Mouse (Mus musculus): ENCODE measurements around the gene Klc2.
"Not testable (repeated sequence)": the region's sequence is repeated elsewhere in the genome, so short reads cannot be mapped to it uniquely, and the experiment has no call there.

Klc2 gene

GRCm38 (mm10) chr19:5118384-5118698, at the start of gene Klc2:
Gene Klc2, minus strand, starts transcription at chr19:5118560.
- DNase-seq (ENCODE audit: low spot score): no peak

GRCm38 (mm10) chr19:5167477-5167876, 49.1 kb upstream of the Klc2 start:
- DNase-seq (ENCODE audit: low spot score): no peak

GRCm38 (mm10) chr19:5164380-5164779, 46.0 kb upstream of the Klc2 start:
- DNase-seq (ENCODE audit: low spot score): no peak

GRCm38 (mm10) chr19:5161913-5162312, 43.6 kb upstream of the Klc2 start:
- DNase-seq (ENCODE audit: low spot score): no peak

- DNase-seq (ENCODE audit: low spot score): no peak
These were observed 33.9 kb upstream of the Klc2 start for GRCm38 (mm10) chr19:5152261-5152660.

GRCm38 (mm10) chr19:5151741-5152140, 33.4 kb upstream of the Klc2 start:
- DNase-seq (ENCODE audit: low spot score): no peak

GRCm38 (mm10) chr19:5151331-5151730, 33.0 kb upstream of the Klc2 start:
- DNase-seq (ENCODE audit: low spot score): peak; percentile 77

- DNase-seq (ENCODE audit: low spot score): peak; percentile 50
These were observed 32.0 kb upstream of the Klc2 start for GRCm38 (mm10) chr19:5150358-5150757.

- not testable (repeated sequence) for DNase-seq (ENCODE audit: low spot score)
These were observed 30.7 kb upstream of the Klc2 start for GRCm38 (mm10) chr19:5149041-5149440.

- DNase-seq (ENCODE audit: low spot score): peak; percentile 60
These were observed 21.3 kb upstream of the Klc2 start for GRCm38 (mm10) chr19:5139640-5140039.

GRCm38 (mm10) chr19:5131237-5131636, 12.9 kb upstream of the Klc2 start:
- no peak for DNase-seq (ENCODE audit: low spot score)

- DNase-seq (ENCODE audit: low spot score): no peak
These were observed 11.4 kb upstream of the Klc2 start for GRCm38 (mm10) chr19:5129770-5130169.

GRCm38 (mm10) chr19:5124055-5124614, 5.8 kb upstream of the Klc2 start:
- no peak for DNase-seq (ENCODE audit: low spot score)

GRCm38 (mm10) chr19:5123241-5123640, 4.9 kb upstream of the Klc2 start:
- DNase-seq (ENCODE audit: low spot score): no peak

- DNase-seq (ENCODE audit: low spot score): no peak
These were observed 4.1 kb upstream of the Klc2 start for GRCm38 (mm10) chr19:5122492-5122891.

GRCm38 (mm10) chr19:5117494-5118383, 621 bp downstream of the Klc2 start:
- DNase-seq (ENCODE audit: low spot score): no peak

- DNase-seq (ENCODE audit: low spot score): no peak
These were observed 4.6 kb downstream of the Klc2 start for GRCm38 (mm10) chr19:5113783-5114182.

- DNase-seq (ENCODE audit: low spot score): no peak
These were observed 8.5 kb downstream of the Klc2 start for GRCm38 (mm10) chr19:5109659-5110453.

GRCm38 (mm10) chr19:5108702-5109101, 9.7 kb downstream of the Klc2 start:
- DNase-seq (ENCODE audit: low spot score): no peak

- DNase-seq (ENCODE audit: low spot score): no peak
These were observed 10.1 kb downstream of the Klc2 start for GRCm38 (mm10) chr19:5108271-5108575.

GRCm38 (mm10) chr19:5107556-5108270, 10.6 kb downstream of the Klc2 start:
- DNase-seq (ENCODE audit: low spot score): no peak

GRCm38 (mm10) chr19:5106731-5107191, 11.6 kb downstream of the Klc2 start, which contains the start of gene Rab1b:
Gene Rab1b, minus strand, starts transcription at chr19:5107072.
- peak; percentile 95 for DNase-seq (ENCODE audit: low spot score)

Measured in layer of hippocampus, adult 9-10 months (tissue).